Mouse (Mus musculus): ENCODE results near the gene Atp8b5. TPM values are rescaled to one million over a fixed set of nuclear protein-coding genes. Genes with fewer than 3 reads are reported as not detected.

Atp8b5 gene
- total RNA-seq, 1 experiment, result 0.89 TPM

- no peak for DNase-seq (ENCODE audit: low read depth, low spot score)
- no peak overlapping the region for H3K4me3 ChIP-seq (ENCODE audit: insufficient read depth in 1 of 2, low read depth in 1 of 2, low read length in 2 of 2, poor library complexity in 1 of 2, severe bottlenecking in 1 of 2)
- no peaks in the 10 kb centered on the region for H3K36me3 ChIP-seq (ENCODE audit: control insufficient read depth, insufficient read depth, low read length, poor library complexity, severe bottlenecking)
- no peaks in the 10 kb centered on the region for H3K9me3 ChIP-seq (ENCODE audit: control insufficient read depth, insufficient read depth, low read depth, low read length)
- TF ChIP-seq ZC3H11A (IDR thresholded peaks at IDR 0.05; ENCODE audit: borderline replicate concordance, low read depth, low read length) (no peak), ZNF384 (IDR thresholded peaks at IDR 0.05; ENCODE audit: low read depth, low read length) (no peak), MAFK (IDR thresholded peaks at IDR 0.05; ENCODE audit: insufficient read depth, low read depth, low read length) (no peak)
- in situ Hi-C loops (cut with MboI; ENCODE audit: low sequenced_read_pairs in 2 of 2, unreplicated experiment in 2 of 2), result no loop called here
- H3K27ac ChIP-seq (ENCODE audit: insufficient read depth, low read depth, low read length, poor library complexity, severe bottlenecking), result no peak overlapping the region
- H3K9ac ChIP-seq (ENCODE audit: insufficient read depth, low read depth, low read length, poor library complexity, severe bottlenecking), result no peak overlapping the region
- no peaks in the 10 kb centered on the region for H3K4me1 ChIP-seq (ENCODE audit: control insufficient read depth in 2 of 2, insufficient read depth in 2 of 2, low read length in 2 of 2, poor library complexity in 1 of 2)
Observed at GRCm38 (mm10) chr4:43248026-43248425, 18.9 kb upstream of the Atp8b5 start.

GRCm38 (mm10) chr4:43248909-43249308 is 18.1 kb upstream of the Atp8b5 start:
- Histone ChIP-seq H3K27ac (ENCODE audit: insufficient read depth, low read depth, low read length, poor library complexity, severe bottlenecking) (no peak overlapping the region), H3K4me3 (ENCODE audit: insufficient read depth in 1 of 2, low read depth in 1 of 2, low read length in 2 of 2, poor library complexity in 1 of 2, severe bottlenecking in 1 of 2) (no peak overlapping the region), H3K36me3 (ENCODE audit: control insufficient read depth, insufficient read depth, low read length, poor library complexity, severe bottlenecking) (no peaks in the 10 kb centered on the region), H3K9ac (ENCODE audit: insufficient read depth, low read depth, low read length, poor library complexity, severe bottlenecking) (no peak overlapping the region), H3K9me3 (ENCODE audit: control insufficient read depth, insufficient read depth, low read depth, low read length) (no peaks in the 10 kb centered on the region), H3K4me1 (ENCODE audit: control insufficient read depth in 2 of 2, insufficient read depth in 2 of 2, low read length in 2 of 2, poor library complexity in 1 of 2) (no peaks in the 10 kb centered on the region)
- DNase-seq (ENCODE audit: low read depth, low spot score), result no peak
- TF ChIP-seq ZC3H11A (IDR thresholded peaks at IDR 0.05; ENCODE audit: borderline replicate concordance, low read depth, low read length) (no peak), HCFC1 (IDR thresholded peaks at IDR 0.05; ENCODE audit: borderline replicate concordance, insufficient read depth, low read length) (no peak), CHD2 (IDR thresholded peaks at IDR 0.05; ENCODE audit: low read depth, low read length) (no peak), MAFK (IDR thresholded peaks at IDR 0.05; ENCODE audit: insufficient read depth, low read depth, low read length) (no peak), ZNF384 (IDR thresholded peaks at IDR 0.05; ENCODE audit: low read depth, low read length) (no peak)
- in situ Hi-C loops (cut with MboI; ENCODE audit: low sequenced_read_pairs in 2 of 2, unreplicated experiment in 2 of 2), result no loop called here

DNA sequence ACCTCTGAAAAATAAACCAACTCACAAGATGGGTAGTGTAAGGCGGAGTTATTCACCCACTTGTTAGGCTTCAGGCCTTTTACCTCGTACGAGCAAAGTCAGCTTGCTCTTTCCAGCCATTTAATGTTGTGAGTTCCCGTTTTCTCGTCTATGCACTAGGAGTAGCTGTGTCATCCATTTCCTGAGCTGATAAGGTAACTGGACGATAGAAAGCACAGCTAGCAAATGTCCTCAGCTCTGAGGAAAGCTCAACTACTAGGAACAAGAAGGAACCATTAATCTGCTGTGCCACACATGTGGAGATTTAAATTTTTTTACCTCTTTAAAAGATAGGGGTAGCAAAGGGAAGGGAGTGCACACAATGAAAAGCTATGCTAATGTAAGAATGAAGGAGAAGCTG is 15.7 kb upstream of the Atp8b5 start:
- no peaks in the 10 kb centered on the region for H3K9me3 ChIP-seq (ENCODE audit: control insufficient read depth, insufficient read depth, low read depth, low read length)
- TF ChIP-seq ZC3H11A (IDR thresholded peaks at IDR 0.05; ENCODE audit: borderline replicate concordance, low read depth, low read length) (no peak), HCFC1 (IDR thresholded peaks at IDR 0.05; ENCODE audit: borderline replicate concordance, insufficient read depth, low read length) (no peak), CHD2 (IDR thresholded peaks at IDR 0.05; ENCODE audit: low read depth, low read length) (no peak), MAFK (IDR thresholded peaks at IDR 0.05; ENCODE audit: insufficient read depth, low read depth, low read length) (no peak), ZNF384 (IDR thresholded peaks at IDR 0.05; ENCODE audit: low read depth, low read length) (no peak)
- in situ Hi-C loops (cut with MboI; ENCODE audit: low sequenced_read_pairs in 2 of 2, unreplicated experiment in 2 of 2), result no loop called here

GRCm38 (mm10) chr4:43257040-43257439 is 9.9 kb upstream of the Atp8b5 start:
- Histone ChIP-seq H3K9ac (ENCODE audit: insufficient read depth, low read depth, low read length, poor library complexity, severe bottlenecking) (no peak overlapping the region), H3K9me3 (ENCODE audit: control insufficient read depth, insufficient read depth, low read depth, low read length) (no peaks in the 10 kb centered on the region), H3K27ac (ENCODE audit: insufficient read depth, low read depth, low read length, poor library complexity, severe bottlenecking) (no peak overlapping the region), H3K4me3 (ENCODE audit: insufficient read depth in 1 of 2, low read depth in 1 of 2, low read length in 2 of 2, poor library complexity in 1 of 2, severe bottlenecking in 1 of 2) (no peak overlapping the region), H3K36me3 (ENCODE audit: control insufficient read depth, insufficient read depth, low read length, poor library complexity, severe bottlenecking) (peaks cover 2% of the 10 kb centered on the region; the same call in 1 of the 2 replicates), H3K4me1 (ENCODE audit: control insufficient read depth in 2 of 2, insufficient read depth in 2 of 2, low read length in 2 of 2, poor library complexity in 1 of 2) (peaks cover 0 to 4% of the 10 kb centered on the region in 2 experiments; a peak in 1 of 4 replicates)
- TF ChIP-seq MAFK (IDR thresholded peaks at IDR 0.05; ENCODE audit: insufficient read depth, low read depth, low read length) (no peak), HCFC1 (IDR thresholded peaks at IDR 0.05; ENCODE audit: borderline replicate concordance, insufficient read depth, low read length) (no peak), CHD2 (IDR thresholded peaks at IDR 0.05; ENCODE audit: low read depth, low read length) (no peak), ZC3H11A (IDR thresholded peaks at IDR 0.05; ENCODE audit: borderline replicate concordance, low read depth, low read length) (no peak), ZNF384 (IDR thresholded peaks at IDR 0.05; ENCODE audit: low read depth, low read length) (no peak)
- in situ Hi-C loops (cut with MboI; ENCODE audit: low sequenced_read_pairs in 2 of 2, unreplicated experiment in 2 of 2), result no loop called here
- no peak for DNase-seq (ENCODE audit: low read depth, low spot score)

More for the DNA sequence above, 15.7 kb upstream of the Atp8b5 start:
- no peak overlapping the region for H3K4me3 ChIP-seq (ENCODE audit: insufficient read depth in 1 of 2, low read depth in 1 of 2, low read length in 2 of 2, poor library complexity in 1 of 2, severe bottlenecking in 1 of 2)
- H3K36me3 ChIP-seq (ENCODE audit: control insufficient read depth, insufficient read depth, low read length, poor library complexity, severe bottlenecking), result no peaks in the 10 kb centered on the region
- no peaks in the 10 kb centered on the region for H3K4me1 ChIP-seq (ENCODE audit: control insufficient read depth in 2 of 2, insufficient read depth in 2 of 2, low read length in 2 of 2, poor library complexity in 1 of 2)
- no peak overlapping the region for H3K27ac ChIP-seq (ENCODE audit: insufficient read depth, low read depth, low read length, poor library complexity, severe bottlenecking)
- DNase-seq (ENCODE audit: low read depth, low spot score), result no peak
- H3K9ac ChIP-seq (ENCODE audit: insufficient read depth, low read depth, low read length, poor library complexity, severe bottlenecking), result no peak overlapping the region

- in situ Hi-C loops (cut with MboI; ENCODE audit: low sequenced_read_pairs in 2 of 2, unreplicated experiment in 2 of 2), result no loop called here
- no peak overlapping the region for H3K4me3 ChIP-seq (ENCODE audit: insufficient read depth in 1 of 2, low read depth in 1 of 2, low read length in 2 of 2, poor library complexity in 1 of 2, severe bottlenecking in 1 of 2)
- no peak overlapping the region for H3K27ac ChIP-seq (ENCODE audit: insufficient read depth, low read depth, low read length, poor library complexity, severe bottlenecking)
- DNase-seq (ENCODE audit: low read depth, low spot score), result no peak
- H3K36me3 ChIP-seq (ENCODE audit: control insufficient read depth, insufficient read depth, low read length, poor library complexity, severe bottlenecking), result peaks cover 2% of the 10 kb centered on the region; the same call in 1 of the 2 replicates
- no peaks in the 10 kb centered on the region for H3K9me3 ChIP-seq (ENCODE audit: control insufficient read depth, insufficient read depth, low read depth, low read length)
- peaks cover 0 to 4% of the 10 kb centered on the region in 2 experiments; a peak in 1 of 4 replicates for H3K4me1 ChIP-seq (ENCODE audit: control insufficient read depth in 2 of 2, insufficient read depth in 2 of 2, low read length in 2 of 2, poor library complexity in 1 of 2)
- no peak overlapping the region for H3K9ac ChIP-seq (ENCODE audit: insufficient read depth, low read depth, low read length, poor library complexity, severe bottlenecking)
- TF ChIP-seq HCFC1 (IDR thresholded peaks at IDR 0.05; ENCODE audit: borderline replicate concordance, insufficient read depth, low read length), result no peak
- no peak for TF ChIP-seq ZC3H11A (IDR thresholded peaks at IDR 0.05; ENCODE audit: borderline replicate concordance, low read depth, low read length)
- no peak for TF ChIP-seq MAFK (IDR thresholded peaks at IDR 0.05; ENCODE audit: insufficient read depth, low read depth, low read length)
- TF ChIP-seq ZNF384 (IDR thresholded peaks at IDR 0.05; ENCODE audit: low read depth, low read length), result no peak
- TF ChIP-seq CHD2 (IDR thresholded peaks at IDR 0.05; ENCODE audit: low read depth, low read length), result no peak
Observed at GRCm38 (mm10) chr4:43258556-43258955, 8.4 kb upstream of the Atp8b5 start.
